Mouse (Mus musculus): Measurements from ENCODE around the gene Vmn1r128. TPM values are rescaled to one million over a fixed set of nuclear protein-coding genes. Genes with fewer than 3 reads are reported as not detected.
"Not testable (repeated sequence)": the region's sequence is repeated elsewhere in the genome, so short reads cannot be mapped to it uniquely, and the experiment has no call there.

Vmn1r128 gene
- not detected in 2 replicates for polyA plus RNA-seq (2015; fragmentation: Nextera tagmentation; extraction: Ambion mirVana)

DNA sequence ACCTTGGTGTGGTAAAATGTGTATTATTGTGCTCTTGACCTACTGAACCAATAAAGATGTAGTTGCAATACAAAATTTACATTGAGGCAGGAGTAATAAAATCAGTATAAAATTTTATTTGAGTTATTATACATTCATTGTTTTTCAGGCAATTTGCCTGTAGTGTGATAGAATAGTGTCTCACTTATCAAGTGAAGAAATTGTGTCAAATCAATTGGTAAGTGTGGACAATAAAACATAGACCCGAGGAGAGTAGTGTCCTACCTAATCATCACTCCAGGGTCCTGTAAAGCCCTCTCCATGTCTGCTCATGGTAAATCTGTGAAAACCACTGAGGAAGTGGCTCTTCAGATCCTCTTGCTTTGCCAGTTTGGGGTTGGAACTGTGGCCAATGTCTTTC lies at the start of gene Vmn1r128:
Gene Vmn1r128, plus strand, starts transcription at position 301 of the 400 bp plus-strand sequence.
- not testable (repeated sequence) for H3K27ac ChIP-seq; H3K4me1 ChIP-seq; H3K4me3 ChIP-seq (replicated peaks); H3K36me3 ChIP-seq; H3K9ac ChIP-seq; H3K9me3 ChIP-seq; ATAC-seq (ENCODE audit: insufficient read depth, low FRiP score, low read depth); H3K27me3 ChIP-seq (replicated peaks); H3K4me2 ChIP-seq
- WGBS = 71% methylated on average over 1 of the region's 1 CpGs

DNA sequence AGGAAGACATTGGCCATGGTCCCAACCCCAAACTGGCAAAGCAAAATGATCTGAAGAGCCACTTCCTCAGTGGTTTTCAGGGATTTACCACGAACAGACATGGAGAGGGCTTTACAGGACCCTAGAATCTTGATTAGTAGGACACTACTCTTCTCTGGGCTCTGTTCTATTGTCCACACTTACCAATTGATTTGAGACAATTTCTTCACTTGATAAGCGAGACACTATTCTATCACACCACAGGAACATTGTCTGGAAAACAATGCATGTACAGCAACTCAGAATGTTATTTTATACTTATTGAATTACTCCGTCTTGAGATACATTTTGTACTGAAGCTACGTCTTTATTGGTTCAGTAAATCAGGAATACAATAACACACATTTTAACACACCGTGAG lies 47.8 kb upstream of the Vmn1r128 start, which contains the start of gene Vmn1r126:
Gene Vmn1r126, minus strand, starts transcription at position 101 of the 400 bp plus-strand sequence.
- H3K27ac ChIP-seq; H3K4me2 ChIP-seq; H3K27me3 ChIP-seq (replicated peaks); H3K4me3 ChIP-seq (replicated peaks); H3K9me3 ChIP-seq; H3K4me1 ChIP-seq; H3K9ac ChIP-seq; H3K36me3 ChIP-seq; ATAC-seq (ENCODE audit: insufficient read depth, low FRiP score, low read depth): not testable (repeated sequence)
- WGBS = no CpG with 5 or more reads among the region's 5 CpGs

DNA sequence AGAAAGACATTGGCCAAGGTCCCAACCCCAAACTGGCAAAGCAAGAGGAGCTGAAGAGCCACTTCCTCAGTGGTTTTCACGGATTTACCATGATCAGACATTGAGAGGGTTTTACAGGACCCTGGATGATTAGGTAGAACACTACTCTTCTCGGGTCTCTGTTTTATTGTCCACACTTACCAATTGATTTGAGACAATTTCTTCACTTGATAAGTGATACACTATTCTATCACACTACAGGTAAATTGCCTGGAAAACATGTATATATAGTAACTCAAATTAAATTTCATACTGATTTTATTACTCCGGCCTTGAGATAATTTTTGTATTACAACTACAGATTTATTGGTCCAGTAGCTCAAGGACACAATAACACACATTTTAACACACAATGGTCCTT lies 29.4 kb upstream of the Vmn1r128 start, which contains the start of gene Vmn1r127:
Gene Vmn1r127, minus strand, starts transcription at position 101 of the 400 bp plus-strand sequence.
- H3K27me3 ChIP-seq (replicated peaks); H3K9me3 ChIP-seq; ATAC-seq (ENCODE audit: insufficient read depth, low FRiP score, low read depth); H3K4me2 ChIP-seq; H3K4me3 ChIP-seq (replicated peaks); H3K9ac ChIP-seq; H3K27ac ChIP-seq; H3K4me1 ChIP-seq; H3K36me3 ChIP-seq: not testable (repeated sequence)
- no CpG with 5 or more reads among the region's 3 CpGs for WGBS

DNA sequence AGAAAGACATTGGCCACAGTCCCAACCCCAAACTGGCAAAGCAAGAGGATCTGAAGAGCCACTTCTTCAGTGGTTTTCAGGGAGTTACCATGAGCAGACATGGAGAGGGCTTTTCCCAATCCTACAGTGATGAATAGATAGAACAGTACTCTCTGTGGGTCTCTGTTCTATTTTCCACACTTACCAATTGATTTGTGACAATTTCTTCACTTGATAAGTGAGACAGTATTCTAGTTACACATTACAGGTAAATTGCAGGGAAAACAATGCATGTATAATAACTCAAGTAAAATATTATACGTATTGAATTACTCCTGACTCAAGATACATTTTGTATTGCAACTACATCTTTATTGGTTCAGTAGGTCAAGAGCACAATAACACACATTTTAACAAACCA lies 12.0 kb downstream of the Vmn1r128 start, which contains the start of gene Vmn1r129:
Gene Vmn1r129, minus strand, starts transcription at position 101 of the 400 bp plus-strand sequence.
- H3K4me1 ChIP-seq; H3K9ac ChIP-seq; H3K4me3 ChIP-seq (replicated peaks); H3K36me3 ChIP-seq; H3K27ac ChIP-seq; H3K9me3 ChIP-seq; H3K27me3 ChIP-seq (replicated peaks); H3K4me2 ChIP-seq; ATAC-seq (ENCODE audit: insufficient read depth, low FRiP score, low read depth): not testable (repeated sequence)
- WGBS = no CpG with 5 or more reads among the region's 1 CpGs

Other genes starting within 250 kb of the Vmn1r128 start
- not detected in 2 replicates for gene Vmn1r122, start 215.2 kb upstream of the Vmn1r128 start, polyA plus RNA-seq (2015; fragmentation: Nextera tagmentation; extraction: Ambion mirVana)
- gene Vmn1r123, start 187.2 kb upstream of the Vmn1r128 start, polyA plus RNA-seq (2015; fragmentation: Nextera tagmentation; extraction: Ambion mirVana) = not detected in 2 replicates
- not detected in 2 replicates for gene Gm5157, start 158.9 kb upstream of the Vmn1r128 start, polyA plus RNA-seq (2015; fragmentation: Nextera tagmentation; extraction: Ambion mirVana)
- gene Vmn1r124, start 88.8 kb upstream of the Vmn1r128 start, polyA plus RNA-seq (2015; fragmentation: Nextera tagmentation; extraction: Ambion mirVana) = not detected in 2 replicates
- gene Vmn1r125, start 77.2 kb upstream of the Vmn1r128 start, polyA plus RNA-seq (2015; fragmentation: Nextera tagmentation; extraction: Ambion mirVana) = not detected in 2 replicates
- not detected in 2 replicates for gene Vmn1r126, start 47.9 kb upstream of the Vmn1r128 start, polyA plus RNA-seq (2015; fragmentation: Nextera tagmentation; extraction: Ambion mirVana)
- gene Vmn1r127, start 29.5 kb upstream of the Vmn1r128 start, polyA plus RNA-seq (2015; fragmentation: Nextera tagmentation; extraction: Ambion mirVana) = not detected in 2 replicates
- gene Vmn1r129, start 11.9 kb downstream of the Vmn1r128 start, polyA plus RNA-seq (2015; fragmentation: Nextera tagmentation; extraction: Ambion mirVana) = not detected in 2 replicates
- not detected in 2 replicates for gene Gm6882, start 83.4 kb downstream of the Vmn1r128 start, polyA plus RNA-seq (2015; fragmentation: Nextera tagmentation; extraction: Ambion mirVana)
- gene Vmn1r130, start 162.4 kb downstream of the Vmn1r128 start, polyA plus RNA-seq (2015; fragmentation: Nextera tagmentation; extraction: Ambion mirVana) = not detected in 2 replicates
- gene Vmn1r131, start 196.7 kb downstream of the Vmn1r128 start, polyA plus RNA-seq (2015; fragmentation: Nextera tagmentation; extraction: Ambion mirVana) = not detected in 2 replicates